Mouse (Mus musculus) cerebellum, adult 2 months (tissue): ENCODE data around the gene Tgfbi.

Experiments used
- CTCF ChIP-seq: fragments of 200-500 bp; IDR thresholded peaks from 2 replicates; pipeline ENCODE4 v1.5.1; 2011; ENCODE audit warnings: low read depth, mild to moderate bottlenecking, control low read depth, low read length, moderate library complexity, borderline replicate concordance; ENCODE audit not compliant: insufficient read depth
- POLR2A ChIP-seq: fragments of 200-500 bp; IDR thresholded peaks from 2 replicates; pipeline ENCODE4 v1.6.1; 2011; ENCODE audit warnings: low read length, control low read depth, borderline replicate concordance; ENCODE audit not compliant: insufficient read depth

DNA sequence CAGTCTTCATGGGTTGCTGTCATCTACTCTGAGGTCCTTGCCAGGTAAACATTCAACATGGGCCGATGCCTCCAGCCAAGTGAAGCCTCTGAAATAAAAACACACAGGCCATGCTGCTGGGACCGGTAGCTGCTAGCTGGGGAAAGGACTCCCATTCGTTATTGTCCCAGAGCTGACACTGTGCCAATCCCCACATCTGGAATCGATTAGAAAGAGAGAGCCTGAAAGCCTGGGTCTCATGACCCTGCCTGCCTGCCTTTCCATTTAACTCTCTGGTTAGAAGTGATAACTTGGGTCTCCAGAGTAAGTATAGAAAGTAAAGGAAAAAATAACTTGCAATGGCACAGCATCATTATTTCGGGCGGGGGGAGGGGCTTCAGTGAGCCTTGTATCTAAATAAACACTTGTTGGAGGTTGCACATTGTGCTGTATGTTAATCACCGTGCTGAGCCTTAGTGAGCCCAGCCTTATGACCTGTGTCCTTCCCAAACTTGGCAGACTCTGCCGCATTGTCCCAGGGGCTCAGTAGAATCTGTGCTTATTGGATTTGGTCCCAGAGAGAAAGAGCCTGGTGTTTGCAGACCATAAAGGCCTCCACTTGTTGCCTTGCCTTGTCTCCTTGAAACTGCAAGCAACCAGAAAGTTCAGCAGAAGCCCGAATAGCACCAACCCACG is 9.0 kb upstream of the Tgfbi start:
- TF ChIP-seq POLR2A = no peak
- TF ChIP-seq CTCF = no peak
